In the genomic region with DNA sequence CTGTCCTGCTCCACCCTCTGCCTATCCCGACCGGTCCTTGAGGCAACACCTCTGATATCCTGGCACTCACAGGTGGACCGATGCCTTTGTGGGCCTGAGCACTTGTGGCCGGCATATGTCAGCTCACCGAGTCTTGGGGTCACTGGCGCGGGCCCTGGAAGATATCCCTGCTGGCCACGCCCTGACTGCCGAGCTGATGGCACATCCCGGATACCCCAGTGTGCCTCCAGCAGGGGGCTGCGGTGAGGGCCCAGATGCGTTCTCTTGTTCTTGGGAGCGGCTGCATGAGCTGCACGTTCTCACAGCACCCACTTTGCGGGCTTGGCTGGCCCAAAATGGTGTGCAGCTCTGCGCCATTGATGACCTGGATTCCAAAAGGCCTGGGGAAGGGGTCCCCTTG, we compare ENCODE assay signal across 8 mouse cellular contexts. TPM values are rescaled to one million over a fixed set of nuclear protein-coding genes. Genes with fewer than 3 reads are reported as not detected.
DNase-seq lines count a peak whose midpoint lies in the region; ATAC-seq lines count a peak whose summit lies in the region.

No protein-coding gene starts in this region.

- H3K36me3 ChIP-seq in forebrain, embryonic 14.5 days (ENCODE audit: control insufficient read depth, insufficient read depth, low read length), result peaks cover 21% of the 10 kb centered on the region
- 0 out of 2 replicates have a peak, but pooled peaks cover 4% of the 10 kb centered on the region for H3K36me3 ChIP-seq in limb, embryonic 11.5 days (ENCODE audit: control insufficient read depth, insufficient read depth, low read length)

- 8% methylated on average over 16 of the region's 16 CpGs for WGBS in forebrain, embryonic 14.5 days
- 8% methylated on average over 16 of the region's 16 CpGs for WGBS in limb, embryonic 11.5 days

- peak; percentile 57 for DNase-seq in CD4-positive, CD25-positive, alpha-beta regulatory T cell, adult 2 months (ENCODE audit: low read depth, low spot score)
- peak; percentile 37 for DNase-seq in ovary, postnatal 36 days (ENCODE audit: low spot score)
- DNase-seq in ovary, postnatal 14 days (ENCODE audit: low spot score), result no peak
- peak; percentile 56 for DNase-seq in forebrain, embryonic 14.5 days (ENCODE audit: low spot score)
- peak; percentile 69 for DNase-seq in limb, embryonic 11.5 days (ENCODE audit: low spot score)
- DNase-seq in neural tube, embryonic 10.5 days (ENCODE audit: extremely low spot score, low spot score), result peak; percentile 59
- no peak for DNase-seq in layer of hippocampus, adult 11-12 months (ENCODE audit: low spot score)

- peak overlapping the region; percentile 95 for H3K4me2 ChIP-seq in forebrain, embryonic 14.5 days (ENCODE audit: low read length)
- H3K4me2 ChIP-seq in limb, embryonic 11.5 days (ENCODE audit: low read depth, severe bottlenecking), result peak overlapping the region; percentile 98

- H3K4me3 ChIP-seq in forebrain, embryonic 14.5 days (ENCODE audit: low read depth, low read length), result peak overlapping the region; percentile 59
- peak overlapping the region; percentile 55 for H3K4me3 ChIP-seq in limb, embryonic 11.5 days (ENCODE audit: low read depth, low read length)

- no peak overlapping the region for H3K27ac ChIP-seq in forebrain, embryonic 14.5 days (ENCODE audit: low read depth, low read length)
- H3K27ac ChIP-seq in limb, embryonic 11.5 days (replicated peaks; ENCODE audit: low read depth, low read length), result no peak overlapping the region

- peaks cover 3% of the 10 kb centered on the region; the same call in 1 of the 2 replicates for H3K4me1 ChIP-seq in forebrain, embryonic 14.5 days (ENCODE audit: control insufficient read depth, insufficient read depth, low read length)
- H3K4me1 ChIP-seq in limb, embryonic 11.5 days (ENCODE audit: control insufficient read depth, insufficient read depth, low read length), result peaks cover 11% of the 10 kb centered on the region; the same call in 1 of the 2 replicates

- ATAC-seq in CD4-positive, CD25-positive, alpha-beta regulatory T cell, adult 4 months, result no peak
- peak; percentile 16; the same call in 1 of the 2 replicates for ATAC-seq in forebrain, embryonic 14.5 days
- no peak; the same call in 1 of the 2 replicates for ATAC-seq in limb, embryonic 11.5 days (ENCODE audit: insufficient number of reproducible peaks, low FRiP score, low TSS enrichment, low read depth)

- H3K27me3 ChIP-seq in forebrain, embryonic 14.5 days (replicated peaks; ENCODE audit: control insufficient read depth, insufficient read depth, low read length), result 0 out of 2 replicates have a peak, but pooled peaks cover 7% of the 10 kb centered on the region
- H3K27me3 ChIP-seq in limb, embryonic 11.5 days (ENCODE audit: control insufficient read depth, insufficient read depth, low read length), result peaks cover 6% of the 10 kb centered on the region

- H3K9me3 ChIP-seq in forebrain, embryonic 14.5 days (replicated peaks; ENCODE audit: control insufficient read depth, low read length), result no peaks in the 10 kb centered on the region
- no peaks in the 10 kb centered on the region for H3K9me3 ChIP-seq in limb, embryonic 11.5 days (ENCODE audit: control insufficient read depth, low read length)

- peak overlapping the region; percentile 65 for H3K9ac ChIP-seq in forebrain, embryonic 14.5 days (ENCODE audit: low read length)
- no peak overlapping the region for H3K9ac ChIP-seq in limb, embryonic 11.5 days (ENCODE audit: low read length)

RNA-seq across cellular contexts. Expression of a gene that starts 1.1 kb away (rescaled TPM):
- 1 to 10 TPM in 1 of 2 experiments, under 1 TPM in 1; 0.58 to 1.4 TPM for polyA plus RNA-seq in CD4-positive, CD25-positive, alpha-beta regulatory T cell, adult 4 months (2017; shearing (Covaris generic))
- polyA plus RNA-seq in forebrain, embryonic 14.5 days (2014; fragmentation: Nextera tagmentation; extraction: Ambion mirVana), result 0.66 and 1.4 TPM in 2 replicates
- 0.40 and 0.58 TPM in 2 replicates for polyA plus RNA-seq in limb, embryonic 11.5 days (2014; fragmentation: Nextera tagmentation; extraction: Ambion mirVana)

RNA-seq across cellular contexts. Expression of a gene that starts 3.7 kb away (rescaled TPM):
- polyA plus RNA-seq in CD4-positive, CD25-positive, alpha-beta regulatory T cell, adult 4 months (2017; shearing (Covaris generic)), result 1 to 10 TPM; 6.9 to 8.4 TPM
- 25.1 and 28.7 TPM in 2 replicates for polyA plus RNA-seq in forebrain, embryonic 14.5 days (2014; fragmentation: Nextera tagmentation; extraction: Ambion mirVana)
- polyA plus RNA-seq in limb, embryonic 11.5 days (2014; fragmentation: Nextera tagmentation; extraction: Ambion mirVana), result 3.6 and 4.8 TPM in 2 replicates

RNA-seq across cellular contexts. Expression of a gene that starts 15.9 kb away (rescaled TPM):
- 10 to 100 TPM; 19.7 to 22.9 TPM for polyA plus RNA-seq in CD4-positive, CD25-positive, alpha-beta regulatory T cell, adult 4 months (2017; shearing (Covaris generic))
- polyA plus RNA-seq in forebrain, embryonic 14.5 days (2014; fragmentation: Nextera tagmentation; extraction: Ambion mirVana), result 33.3 and 40.9 TPM in 2 replicates
- 62.6 and 65.8 TPM in 2 replicates for polyA plus RNA-seq in limb, embryonic 11.5 days (2014; fragmentation: Nextera tagmentation; extraction: Ambion mirVana)

RNA-seq across cellular contexts. Expression of a gene that starts 23.1 kb away (rescaled TPM):
- polyA plus RNA-seq in CD4-positive, CD25-positive, alpha-beta regulatory T cell, adult 4 months (2017; shearing (Covaris generic)), result 1 to 10 TPM; 3.7 to 5.4 TPM
- 21.5 and 27.6 TPM in 2 replicates for polyA plus RNA-seq in forebrain, embryonic 14.5 days (2014; fragmentation: Nextera tagmentation; extraction: Ambion mirVana)
- 154 and 174 TPM in 2 replicates for polyA plus RNA-seq in limb, embryonic 11.5 days (2014; fragmentation: Nextera tagmentation; extraction: Ambion mirVana)

RNA-seq across cellular contexts. Expression of a gene that starts 37.0 kb away (rescaled TPM):
- 100 to 1,000 TPM; 221 to 254 TPM for polyA plus RNA-seq in CD4-positive, CD25-positive, alpha-beta regulatory T cell, adult 4 months (2017; shearing (Covaris generic))
- 146 and 153 TPM in 2 replicates for polyA plus RNA-seq in forebrain, embryonic 14.5 days (2014; fragmentation: Nextera tagmentation; extraction: Ambion mirVana)
- 146 and 150 TPM in 2 replicates for polyA plus RNA-seq in limb, embryonic 11.5 days (2014; fragmentation: Nextera tagmentation; extraction: Ambion mirVana)

Comparison
In these comparisons a context has a peak if more than half of its experiments do, and no peak if none do; other contexts are left out.
1. DNase-seq: peak in CD4-positive, CD25-positive, alpha-beta regulatory T cell, adult 2 months (single experiment), ovary, postnatal 36 days (single experiment), forebrain, embryonic 14.5 days (single experiment), limb, embryonic 11.5 days (single experiment) and neural tube, embryonic 10.5 days (single experiment); none in ovary, postnatal 14 days (single experiment) and layer of hippocampus, adult 11-12 months (single experiment).